Mouse (Mus musculus) ES-Bruce4 (cell line): ENCODE measurements around the gene Gm19345.

ENCODE experiments used
- CTCF ChIP-seq: IDR thresholded peaks from one replicate; pipeline ENCODE4 v1.8.1; 2011; ENCODE audit warnings: low read depth, low read length
- EP300 ChIP-seq: IDR thresholded peaks from 2 replicates; pipeline ENCODE4 v1.6.1; 2011; ENCODE audit warnings: low read depth, low read length; ENCODE audit not compliant: insufficient read depth
- POLR2A ChIP-seq: IDR thresholded peaks from one replicate; pipeline ENCODE4 v1.8.1; 2011; ENCODE audit warnings: low read length; ENCODE audit not compliant: insufficient read depth

GRCm38 (mm10) chr7:19880754-19881153 lies 29.0 kb downstream of the Gm19345 start:
- TF ChIP-seq POLR2A (no peak), CTCF (peak; percentile 29), EP300 (no peak)
